Mouse (Mus musculus) liver, embryonic 16.5 days (tissue): Measurements from ENCODE around the gene Gclm. TPM values are rescaled to one million over a fixed set of nuclear protein-coding genes. Genes with fewer than 3 reads are reported as not detected.

ENCODE experiments used
- ATAC-seq: fragments of 200-750 bp; cut with Nextera tagmentation; 2 replicates; pipeline ENCODE4 v1.8.0; 2017; ENCODE audit warnings: low read depth, mild to moderate bottlenecking, moderate number of reproducible peaks, moderate library complexity
- H3K27ac ChIP-seq: fragments of 300-500 bp; sonication (generic); 2 replicates; pipeline ENCODE4 v1.5.1; 2014; ENCODE audit warnings: mild to moderate bottlenecking, low read length
- H3K27me3 ChIP-seq: fragments of 300-500 bp; sonication (generic); 2 replicates; pipeline ENCODE4 v1.6.1; 2014; ENCODE audit warnings: low read depth, low read length, mixed read lengths; ENCODE audit not compliant: control insufficient read depth, insufficient read depth
- H3K36me3 ChIP-seq: fragments of 300-500 bp; sonication (generic); 2 replicates; pipeline ENCODE4 v1.6.1; 2014; ENCODE audit warnings: mild to moderate bottlenecking; ENCODE audit not compliant: control insufficient read depth, insufficient read depth
- H3K4me1 ChIP-seq: fragments of 300-500 bp; sonication (generic); 2 replicates; pipeline ENCODE4 v1.6.1; 2014; ENCODE audit warnings: low read depth, low read length, mixed read lengths; ENCODE audit not compliant: control insufficient read depth
- H3K4me2 ChIP-seq: fragments of 300-500 bp; sonication (generic); 2 replicates; pipeline ENCODE4 v1.6.1; 2014; ENCODE audit warnings: low read depth, low read length, mixed read lengths
- H3K4me3 ChIP-seq: fragments of 300-500 bp; sonication (generic); 2 replicates; pipeline ENCODE4 v1.5.1; 2014; ENCODE audit warnings: low read depth, mild to moderate bottlenecking, low read length
- H3K9ac ChIP-seq: fragments of 300-500 bp; sonication (generic); 2 replicates; pipeline ENCODE4 v1.6.1; 2014; ENCODE audit warnings: low read depth, low read length
- H3K9me3 ChIP-seq: fragments of 300-500 bp; sonication (generic); replicated peaks from 2 replicates; pipeline ENCODE4 v1.6.1; 2016; ENCODE audit warnings: low read length; ENCODE audit not compliant: control insufficient read depth
- WGBS: fragments of 180-500 bp; shearing (Covaris S2); extraction: QIAGEN DNeasy Blood & Tissue Kit; methylation state at CpG from one replicate; pipeline ENCODE4 v1.1.7; 2014; ENCODE audit not compliant: insufficient replicate concordance; 5-methylcytosine and 5-hydroxymethylcytosine counted together
- microRNA counts: library from miRNA; unstranded; fragments of <30 nt; microRNA quantifications from one replicate; lab custom pipeline; 2016
- microRNA-seq: library from miRNA; unstranded; fragments of <30 nt; microRNA quantifications from one replicate; pipeline ENCODE4, GENCODE M21; 2016
- polyA plus RNA-seq: library from polyadenylated mRNA; unstranded; fragments of >200 nt; fragmentation: Nextera tagmentation; extraction: Ambion mirVana; gene quantifications from 2 replicates; pipeline ENCODE4 v1.2.1, GENCODE M21; 2015

The Gclm gene
- polyA plus RNA-seq, 1 experiment from 2014 or later: 385 TPM

DNA sequence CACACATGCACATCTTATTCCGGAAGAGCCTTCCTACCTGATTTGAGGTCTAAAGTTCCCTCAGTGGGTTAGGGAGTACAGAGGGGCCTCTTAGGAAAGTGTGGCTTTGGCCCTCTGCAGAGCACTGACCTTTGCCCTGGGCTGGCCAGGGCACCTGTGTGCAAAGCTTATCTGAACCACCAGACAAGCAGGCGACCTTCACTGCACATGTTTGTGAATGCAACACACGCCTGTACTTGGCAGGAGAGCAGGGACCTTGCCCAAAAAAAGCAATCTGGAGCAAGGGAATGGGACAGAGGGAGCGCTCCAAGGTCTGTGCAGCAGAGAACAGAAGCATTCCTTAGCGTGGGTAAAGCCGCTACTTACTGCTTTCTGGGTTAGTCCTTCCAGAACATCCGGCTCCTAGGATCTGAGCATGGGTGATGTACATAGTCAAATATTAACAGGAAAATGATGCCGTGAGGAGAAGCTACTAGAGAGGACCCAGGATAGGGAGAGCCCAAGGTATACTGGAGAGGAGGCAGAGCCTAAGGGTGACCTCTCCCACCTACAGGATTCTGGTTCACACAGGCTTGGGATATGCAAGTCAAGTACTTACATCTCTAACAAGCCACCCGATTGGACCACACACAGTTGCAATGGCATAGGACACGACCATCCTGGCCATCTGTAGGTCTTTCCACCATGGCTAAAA is 67.7 kb downstream of the Gclm start:
- H3K4me2 ChIP-seq: peak overlapping the region; percentile 1; the same call in 1 of the 2 replicates
- H3K27ac ChIP-seq: peak overlapping the region; percentile 34
- no peak overlapping the region for H3K9ac ChIP-seq
- H3K4me1 ChIP-seq: peaks cover 4% of the 10 kb centered on the region
- peak; percentile 84 for ATAC-seq
- no peaks in the 10 kb centered on the region for H3K9me3 ChIP-seq
- H3K4me3 ChIP-seq: no peak overlapping the region
- WGBS: 61% methylated on average over 10 of the region's 10 CpGs
- no peaks in the 10 kb centered on the region for H3K27me3 ChIP-seq
- H3K36me3 ChIP-seq: no peaks in the 10 kb centered on the region

GRCm38 (mm10) chr3:122313936-122314335 is 68.6 kb downstream of the Gclm start:
- Histone ChIP-seq H3K9ac (no peak overlapping the region), H3K4me1 (peaks cover 4% of the 10 kb centered on the region), H3K27ac (0 out of 2 replicates have a peak overlapping the region, but pooled peaks have one; percentile 0), H3K27me3 (no peaks in the 10 kb centered on the region), H3K9me3 (no peaks in the 10 kb centered on the region), H3K4me2 (no peak overlapping the region), H3K36me3 (no peaks in the 10 kb centered on the region), H3K4me3 (no peak overlapping the region)
- ATAC-seq: no peak
- WGBS: 32% methylated on average over 7 of the region's 7 CpGs

GRCm38 (mm10) chr3:122316621-122317020 is 71.3 kb downstream of the Gclm start:
- ATAC-seq: no peak
- 27% methylated on average over 11 of the region's 11 CpGs for WGBS
- Histone ChIP-seq H3K9me3 (no peaks in the 10 kb centered on the region), H3K9ac (no peak overlapping the region), H3K4me1 (peaks cover 4% of the 10 kb centered on the region), H3K27ac (no peak overlapping the region), H3K4me3 (no peak overlapping the region), H3K4me2 (no peak overlapping the region), H3K36me3 (no peaks in the 10 kb centered on the region), H3K27me3 (no peaks in the 10 kb centered on the region)

DNA sequence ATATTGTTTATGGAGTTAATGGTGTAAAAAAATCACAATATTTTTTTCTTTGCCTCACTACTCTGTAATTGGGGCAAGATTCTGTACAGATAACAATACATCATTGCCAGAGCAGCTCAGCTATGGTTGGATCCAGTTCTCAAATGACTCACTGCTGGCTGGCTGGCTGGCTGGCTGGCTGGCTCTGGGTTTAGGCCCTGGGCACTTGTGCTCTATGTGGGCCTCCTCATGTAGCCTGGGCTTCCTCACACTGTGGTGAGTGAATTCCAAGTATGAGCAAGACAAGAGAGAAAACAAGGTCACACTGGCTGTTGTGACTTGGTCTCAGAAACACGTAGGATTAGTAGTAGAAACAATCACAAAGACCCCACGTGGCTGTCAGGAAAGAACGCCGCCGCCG is 72.0 kb downstream of the Gclm start:
- no peak overlapping the region for H3K9ac ChIP-seq
- ATAC-seq: no peak
- peaks cover 4% of the 10 kb centered on the region for H3K4me1 ChIP-seq
- no peak overlapping the region for H3K4me2 ChIP-seq
- WGBS: 82% methylated on average over 6 of the region's 6 CpGs
- H3K9me3 ChIP-seq: no peaks in the 10 kb centered on the region
- H3K4me3 ChIP-seq: no peak overlapping the region
- no peaks in the 10 kb centered on the region for H3K36me3 ChIP-seq
- no peak overlapping the region for H3K27ac ChIP-seq
- H3K27me3 ChIP-seq: no peaks in the 10 kb centered on the region

MicroRNA genes within 50 kb of the gene (microRNA counts, 519-probe panel; counts per million panel counts)
- microRNA mmu-miR-760 (lab: Ali Mortazavi, UCI): 2,355 counts per million, percentile 52 among the panel's probes with 10 or more counts

Small RNA genes within 50 kb of the gene (microRNA-seq; reads per million reads assigned to microRNA genes)
- gene Gm22903 (not detected), gene Mir760 (5.7 reads per million, percentile 19 among the genes with 10 or more reads in this experiment)

Other genes starting within 250 kb of the Gclm start
- gene Abca4, start 201.1 kb upstream of the Gclm start, polyA plus RNA-seq: 0.20 and 0.42 TPM in 2 replicates
- gene Dnttip2, start 28.8 kb downstream of the Gclm start, polyA plus RNA-seq: 26.1 and 27.5 TPM in 2 replicates
- 6.0 and 7.2 TPM in 2 replicates for gene Bcar3, start 48.6 kb downstream of the Gclm start, polyA plus RNA-seq